Mouse (Mus musculus) right cerebral cortex, postnatal 36 days (tissue): Measurements from ENCODE around the gene Zfp605.
"Not testable (repeated sequence)": the region's sequence is repeated elsewhere in the genome, so short reads cannot be mapped to it uniquely, and the experiment has no call there.

ENCODE experiments used
- DNase-seq, 2 experiments: peaks; one replicate each; pipeline ENCODE4 v3.0.0; 2022; ENCODE audit warnings: low spot score in 2 of 2, mixed read lengths in 1 of 2

The Zfp605 gene

DNA sequence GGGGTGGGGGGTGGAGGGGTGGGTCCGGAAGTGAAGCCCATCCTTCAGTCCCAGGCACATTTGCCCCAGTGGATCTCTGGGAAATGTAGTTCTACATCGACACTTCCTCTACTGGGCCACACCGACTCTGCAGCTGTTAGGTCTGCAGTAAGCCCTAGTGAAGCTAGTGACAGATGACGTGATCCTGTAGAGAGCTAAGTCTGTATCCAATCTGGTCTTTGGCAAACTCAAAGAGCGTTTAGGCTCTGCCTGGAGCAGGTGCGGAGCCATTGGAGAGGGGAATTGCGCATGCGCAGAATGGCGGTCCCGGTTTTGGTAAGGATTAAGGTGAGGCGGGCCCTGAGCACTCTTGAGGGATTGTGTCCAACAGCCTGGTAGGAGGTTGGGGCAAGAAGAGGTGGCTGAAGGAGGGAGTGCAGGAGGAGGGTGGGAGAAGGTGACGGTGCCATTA is at the start of gene Zfp605:
TSS of gene Zfp605 (plus strand) at position 102 of the 451 bp plus-strand sequence.
- DNase-seq = peak; percentile 90 to 91

DNA sequence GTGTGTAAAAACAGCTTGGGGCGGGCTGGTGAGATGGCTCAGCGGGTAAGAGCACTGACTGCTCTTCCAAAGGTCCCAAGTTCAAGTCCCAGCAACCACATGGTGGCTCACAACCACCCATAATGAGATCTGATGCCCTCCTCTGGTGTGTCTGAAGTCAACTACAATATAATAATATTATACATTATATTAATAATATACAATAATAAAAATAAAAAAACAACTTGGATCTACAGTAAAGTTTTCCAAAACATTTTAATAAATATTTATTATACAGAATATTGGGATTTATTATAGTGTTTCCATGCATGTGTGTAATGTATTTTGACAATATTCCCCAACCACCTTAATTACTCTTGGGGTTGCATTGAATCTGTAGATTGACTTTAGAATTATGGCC is 37.5 kb upstream of the Zfp605 start, which contains the start of gene Gm17655:
TSS of gene Gm17655 (minus strand) at position 101 of the 400 bp plus-strand sequence.
- not testable (repeated sequence) for DNase-seq

GRCm38 (mm10) chr5:110082961-110083360 is 26.9 kb upstream of the Zfp605 start:
- no peak for DNase-seq

- DNase-seq = no peak
Observed at GRCm38 (mm10) chr5:110086161-110086866, 23.6 kb upstream of the Zfp605 start.

DNA sequence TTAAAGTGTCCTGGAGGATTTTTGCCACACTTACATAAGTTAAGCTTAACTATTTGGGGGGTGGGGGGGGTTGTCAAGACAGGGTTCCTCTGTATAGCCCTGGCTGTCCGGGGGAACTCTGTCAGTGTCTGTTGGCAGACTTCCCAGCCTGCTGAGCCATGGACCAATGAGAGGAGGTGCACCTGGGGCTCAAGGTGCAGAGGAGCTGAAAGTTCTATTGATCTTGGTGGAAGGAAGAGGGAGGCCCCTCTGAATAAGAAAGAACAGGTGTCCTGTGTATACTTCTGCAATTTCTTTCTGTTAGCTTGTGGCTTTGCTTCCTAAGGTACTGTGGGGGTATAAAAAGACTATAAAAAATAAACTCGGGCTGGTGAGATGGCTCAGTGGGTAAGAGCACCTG is 18.3 kb upstream of the Zfp605 start:
- no peak for DNase-seq

- peak; percentile 84 to 88 for DNase-seq
Observed at GRCm38 (mm10) chr5:110094030-110094846, 15.7 kb upstream of the Zfp605 start, which contains the start of gene Gm35315. Gene Gm35315, minus strand, starts transcription at chr5:110094420.

DNA sequence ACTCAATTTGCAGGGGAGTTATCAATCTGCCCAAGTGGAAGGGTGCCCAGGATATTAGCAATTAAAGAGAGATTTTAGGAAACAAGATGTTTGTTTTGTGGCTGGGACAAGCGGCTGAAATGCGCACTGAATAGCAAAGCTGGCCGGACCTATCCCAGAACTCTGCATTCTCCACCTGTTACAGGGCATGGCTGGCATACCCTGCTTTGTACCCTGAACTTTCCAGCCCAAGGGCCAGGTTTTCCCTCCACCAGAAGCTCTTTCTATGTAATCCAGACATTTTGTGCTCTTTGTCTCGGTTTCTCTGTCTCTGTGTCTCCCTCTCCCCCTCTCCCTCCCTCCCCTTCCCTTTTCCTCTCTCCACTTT is 15.1 kb upstream of the Zfp605 start:
- no peak for DNase-seq

DNA sequence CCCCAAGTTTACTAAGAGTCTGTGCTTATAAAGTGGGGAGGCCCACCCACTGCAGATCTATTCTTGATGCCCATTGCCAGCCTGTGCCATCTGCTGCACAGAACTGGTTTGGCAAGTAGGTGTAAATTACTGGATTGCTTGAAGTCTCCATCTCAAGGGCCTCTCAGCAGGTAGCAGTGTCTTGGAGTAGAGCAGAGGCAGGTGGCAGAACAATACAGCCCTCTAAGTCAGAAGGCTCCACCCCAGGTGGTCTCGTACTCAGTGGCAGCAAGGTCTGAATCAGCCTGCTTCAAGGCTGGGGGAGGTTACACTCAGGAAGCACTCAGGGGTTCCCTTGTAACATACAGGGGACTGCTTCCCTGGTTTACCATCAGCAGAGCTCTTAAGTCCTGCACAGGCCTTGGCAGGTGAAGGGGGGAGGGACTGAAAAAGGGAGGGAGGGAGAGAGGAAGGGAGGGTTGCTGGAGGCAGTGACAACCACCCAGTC is 10.9 kb upstream of the Zfp605 start:
- peak; percentile 37 to 52 for DNase-seq

- DNase-seq = no peak
Observed at GRCm38 (mm10) chr5:110099656-110100580, 10.0 kb upstream of the Zfp605 start, which contains the start of gene Plcxd1. Gene Plcxd1, plus strand, starts transcription at chr5:110099969.

DNA sequence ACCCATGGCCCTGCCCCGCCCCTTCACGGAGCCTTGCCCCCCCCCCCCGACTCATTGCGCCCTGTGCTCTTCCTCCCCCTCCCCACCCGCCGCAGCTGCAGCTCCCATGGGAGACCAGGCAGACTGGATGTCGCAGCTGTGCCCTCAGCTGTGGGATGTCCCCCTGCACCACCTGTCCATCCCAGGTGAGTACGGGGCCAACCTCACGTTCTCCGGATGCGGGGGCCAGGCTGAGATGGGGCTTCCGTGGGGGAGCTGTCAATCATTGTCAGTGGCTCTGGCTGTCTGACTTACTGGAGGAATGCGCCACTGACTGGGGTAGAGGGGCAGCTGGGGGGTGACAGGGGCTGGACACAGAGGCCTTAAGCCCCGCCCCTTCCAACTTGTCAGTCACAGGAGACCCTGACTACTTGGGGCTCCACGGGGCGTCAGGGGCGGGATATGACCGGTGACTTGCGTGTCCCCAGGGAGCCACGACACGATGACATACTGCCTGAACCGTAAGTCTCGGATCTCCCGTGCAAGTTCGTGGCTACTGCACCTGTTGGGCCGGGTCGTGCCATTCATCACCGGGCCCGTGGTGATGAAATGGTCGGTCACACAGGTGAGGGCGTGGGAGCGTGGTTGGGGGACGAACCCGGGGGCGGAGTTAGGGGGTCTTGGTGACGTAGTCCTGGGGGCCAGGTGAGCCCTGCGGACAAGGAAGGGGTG is 8.8 kb upstream of the Zfp605 start:
- peak; percentile 28 to 30 for DNase-seq

DNA sequence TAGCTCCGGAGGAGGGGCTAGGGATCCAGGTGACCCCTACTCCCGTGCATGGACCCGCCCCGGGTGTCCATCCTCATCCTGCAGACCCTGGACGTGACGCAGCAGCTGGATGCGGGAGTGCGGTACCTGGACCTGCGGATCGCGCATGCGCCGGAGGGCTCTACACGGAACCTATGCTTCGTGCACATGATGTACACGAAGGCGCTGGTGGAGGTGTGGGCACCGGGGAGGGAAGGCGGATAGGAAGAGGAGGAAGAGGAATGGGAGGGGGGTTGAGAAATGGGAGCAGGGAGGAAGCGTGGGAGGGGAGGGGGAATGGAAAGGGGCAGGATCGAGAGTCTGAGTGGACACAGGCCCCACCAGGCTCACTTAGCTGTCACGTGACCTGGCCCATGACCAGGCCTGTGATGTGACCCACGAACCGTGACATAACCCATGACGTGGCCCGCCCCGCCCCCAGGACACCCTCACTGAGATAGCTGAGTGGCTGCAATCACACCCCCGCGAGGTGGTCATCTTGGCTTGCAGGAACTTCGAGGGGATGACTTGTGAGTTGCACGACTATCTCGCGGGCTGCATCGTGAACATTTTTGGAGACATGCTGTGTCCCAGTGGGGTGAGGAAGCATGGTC is 8.1 kb upstream of the Zfp605 start:
- peak; percentile 74 to 79 for DNase-seq

GRCm38 (mm10) chr5:110102429-110102828 is 7.5 kb upstream of the Zfp605 start:
- no peak for DNase-seq

DNA sequence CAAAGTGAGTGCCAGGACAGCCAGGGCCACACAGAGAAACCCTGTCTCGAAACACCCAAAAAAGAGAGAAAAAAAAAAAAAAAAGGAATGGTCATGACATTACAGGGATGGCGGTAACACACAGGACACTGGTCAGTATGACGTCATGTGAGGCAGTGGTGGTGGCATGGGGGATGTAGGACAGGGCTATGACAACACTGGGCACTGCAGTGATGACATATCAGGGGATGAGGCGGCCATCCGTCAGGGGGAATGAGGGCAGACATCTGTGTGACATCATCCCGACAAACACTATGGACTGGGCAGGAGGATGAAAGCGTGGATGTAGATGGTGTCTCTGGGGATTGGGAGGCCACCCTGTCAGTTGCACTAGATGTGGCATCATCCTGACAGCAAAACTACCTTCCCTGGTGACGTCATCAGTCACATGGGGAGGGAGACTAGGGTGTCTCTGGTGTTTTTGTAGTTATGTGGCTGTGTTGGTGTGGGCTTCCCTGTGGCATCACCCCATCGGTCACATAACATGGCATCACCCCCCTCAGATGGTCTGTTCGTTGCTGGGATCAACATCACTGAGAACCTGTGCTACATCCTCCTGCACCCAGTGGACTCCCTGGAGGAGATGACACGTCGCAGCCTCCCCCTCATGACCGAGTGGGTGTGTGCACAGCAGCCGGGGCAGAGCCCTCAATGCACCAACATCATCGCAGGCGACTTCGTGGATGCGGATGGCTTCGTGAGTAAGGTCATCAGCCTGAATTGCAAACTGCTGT is 6.9 kb upstream of the Zfp605 start:
- DNase-seq = no peak

- no peak for DNase-seq
Observed at GRCm38 (mm10) chr5:110103901-110104615, 5.8 kb upstream of the Zfp605 start.

DNA sequence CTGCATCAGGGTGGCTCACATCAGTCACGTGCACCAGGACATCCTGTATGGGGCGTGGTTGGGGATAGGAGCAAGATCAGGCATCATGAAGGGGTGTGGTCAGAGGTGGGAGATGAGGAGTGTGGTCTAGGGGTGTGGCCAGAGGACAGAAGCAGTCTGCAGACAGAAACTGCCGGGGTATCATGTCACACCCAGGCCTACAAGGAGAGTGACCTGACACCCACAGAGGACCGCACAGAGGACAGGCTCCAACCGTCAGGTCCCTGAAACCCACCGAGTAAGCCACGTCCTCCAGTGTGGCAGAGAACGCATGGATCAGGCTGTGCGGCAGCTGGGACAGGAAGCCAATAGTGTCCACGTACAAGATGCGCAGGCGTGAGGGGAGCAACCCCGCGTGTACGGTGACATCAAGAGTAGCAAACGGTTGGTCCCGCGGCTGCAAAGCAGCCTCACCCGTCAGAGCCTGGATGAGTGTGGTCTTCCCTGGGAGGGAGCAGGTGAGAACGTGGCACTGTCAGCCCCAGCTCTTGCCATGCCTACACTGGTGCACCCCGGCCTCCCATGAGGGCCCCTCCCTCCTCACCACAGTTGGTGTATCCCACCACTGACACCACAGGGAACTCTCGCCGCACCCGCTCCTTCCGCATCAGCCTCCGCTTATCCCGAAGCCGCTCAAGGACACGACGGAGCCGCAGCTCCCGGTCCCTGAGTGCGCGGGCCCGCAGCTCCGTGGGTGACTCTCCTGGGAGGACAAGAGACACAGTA is 5.1 kb upstream of the Zfp605 start:
- no peak for DNase-seq

GRCm38 (mm10) chr5:110106140-110106871 is 3.6 kb upstream of the Zfp605 start:
- DNase-seq = peak in 1 of 2 experiments; percentile 23

DNA sequence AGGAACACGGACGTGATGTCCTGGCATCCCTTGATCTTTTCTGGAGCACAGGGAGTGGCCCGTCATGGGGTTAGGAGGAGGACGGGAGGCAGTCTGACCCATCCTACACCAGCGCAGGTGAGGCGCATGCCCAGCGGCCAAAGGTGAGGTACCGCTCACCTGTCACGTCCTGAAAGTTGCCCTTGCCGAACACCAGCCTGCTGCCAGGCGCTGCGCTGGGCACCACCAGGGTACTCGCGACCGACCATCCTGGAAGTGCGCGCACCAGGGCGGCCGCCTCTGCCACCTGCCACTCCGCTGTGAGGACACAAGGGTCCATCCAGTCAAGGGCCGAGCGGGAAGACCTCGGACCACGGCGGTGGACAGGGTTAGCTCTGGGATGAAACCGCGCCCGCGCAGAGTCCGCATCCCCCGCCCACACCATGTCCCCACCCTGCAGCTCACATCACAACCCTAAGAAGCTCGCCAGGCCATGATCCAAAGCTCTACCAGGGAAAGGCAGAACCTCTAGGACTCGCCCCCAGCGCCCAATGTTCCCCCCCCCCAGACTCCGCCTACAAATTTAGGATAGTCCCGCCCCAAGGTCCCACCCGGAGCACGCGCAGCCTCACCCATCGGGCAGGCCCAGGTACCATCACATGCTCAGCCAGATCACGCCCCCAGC is 2.9 kb upstream of the Zfp605 start:
- peak; percentile 24 to 43 for DNase-seq
